Mouse (Mus musculus): ENCODE data around the gene Bik.
A peak's percentile ranks its signal among the peaks of the same experiment; 100 is the strongest.

Gene Bik

GRCm38 (mm10) chr15:83512489-83513281 lies 14.0 kb upstream of the Bik start:
- no peak for DNase-seq (ENCODE audit: low spot score)

GRCm38 (mm10) chr15:83515018-83515417 lies 11.6 kb upstream of the Bik start:
- DNase-seq (ENCODE audit: low spot score), result no peak

- DNase-seq (ENCODE audit: low spot score), result peak; percentile 53
Measured at GRCm38 (mm10) chr15:83518215-83519048, 8.2 kb upstream of the Bik start.

GRCm38 (mm10) chr15:83520861-83521382 lies 5.7 kb upstream of the Bik start:
- peak; percentile 33 for DNase-seq (ENCODE audit: low spot score)

GRCm38 (mm10) chr15:83523196-83523595 lies 3.5 kb upstream of the Bik start:
- no peak for DNase-seq (ENCODE audit: low spot score)

GRCm38 (mm10) chr15:83523638-83524332 lies 2.9 kb upstream of the Bik start:
- DNase-seq (ENCODE audit: low spot score), result no peak

GRCm38 (mm10) chr15:83524333-83524729 lies 2.3 kb upstream of the Bik start:
- DNase-seq (ENCODE audit: low spot score), result no peak

- DNase-seq (ENCODE audit: low spot score), result no peak
Measured at GRCm38 (mm10) chr15:83527092-83527437, 403 bp downstream of the Bik start.

GRCm38 (mm10) chr15:83527747-83528146 lies 1.1 kb downstream of the Bik start:
- no peak for DNase-seq (ENCODE audit: low spot score)

GRCm38 (mm10) chr15:83528892-83529291 lies 2.2 kb downstream of the Bik start:
- no peak for DNase-seq (ENCODE audit: low spot score)

GRCm38 (mm10) chr15:83529765-83530164 lies 3.1 kb downstream of the Bik start:
- DNase-seq (ENCODE audit: low spot score), result no peak

GRCm38 (mm10) chr15:83530233-83530632 lies 3.6 kb downstream of the Bik start:
- peak; percentile 24 for DNase-seq (ENCODE audit: low spot score)

GRCm38 (mm10) chr15:83530688-83531087 lies 4.0 kb downstream of the Bik start:
- no peak for DNase-seq (ENCODE audit: low spot score)

- DNase-seq (ENCODE audit: low spot score), result no peak
Measured at GRCm38 (mm10) chr15:83531961-83532469, 5.4 kb downstream of the Bik start.

- no peak for DNase-seq (ENCODE audit: low spot score)
Measured at GRCm38 (mm10) chr15:83532606-83533005, 5.9 kb downstream of the Bik start.

GRCm38 (mm10) chr15:83534960-83535889 lies 8.6 kb downstream of the Bik start:
- DNase-seq (ENCODE audit: low spot score), result peak; percentile 48

GRCm38 (mm10) chr15:83535890-83536231 lies 9.2 kb downstream of the Bik start:
- no peak for DNase-seq (ENCODE audit: low spot score)

- DNase-seq (ENCODE audit: low spot score), result no peak
Measured at GRCm38 (mm10) chr15:83538855-83539254, 12.2 kb downstream of the Bik start.

- no peak for DNase-seq (ENCODE audit: low spot score)
Measured at GRCm38 (mm10) chr15:83539905-83540304, 13.2 kb downstream of the Bik start.

GRCm38 (mm10) chr15:83541647-83542287 lies 15.1 kb downstream of the Bik start:
- no peak for DNase-seq (ENCODE audit: low spot score)

- no peak for DNase-seq (ENCODE audit: low spot score)
Measured at GRCm38 (mm10) chr15:83546029-83546428, 19.4 kb downstream of the Bik start.

All from ovary, postnatal 36 days (tissue).